Mouse (Mus musculus): ENCODE results near the gene Sik3. TPM values are rescaled to one million over a fixed set of nuclear protein-coding genes. Genes with fewer than 3 reads are reported as not detected.
A peak's percentile ranks its signal among the peaks of the same experiment; 100 is the strongest.

Sik3 gene
- polyA plus RNA-seq, 1 experiment: 30.4 TPM

GRCm38 (mm10) chr9:46230450-46230975 is 217.9 kb downstream of the Sik3 start:
- no peaks in the 10 kb centered on the region for H3K27me3 ChIP-seq (ENCODE audit: control insufficient read depth, insufficient read depth, low read length)
- no peak for TF ChIP-seq POLR2A (IDR thresholded peaks at IDR 0.05; ENCODE audit: control insufficient read depth, low read depth, low read length)
- TF ChIP-seq CTCF (IDR thresholded peaks at IDR 0.05; ENCODE audit: control insufficient read depth, insufficient read depth, insufficient replicate concordance, low read depth, low read length): no peak
- no peak overlapping the region for H3K27ac ChIP-seq (ENCODE audit: control insufficient read depth, insufficient read depth, low read depth, low read length)
- H3K4me3 ChIP-seq (ENCODE audit: control insufficient read depth, low read depth, low read length): peak overlapping the region; percentile 32
- no peaks in the 10 kb centered on the region for H3K36me3 ChIP-seq (ENCODE audit: control insufficient read depth, insufficient read depth, low read length)
- peaks cover 11% of the 10 kb centered on the region; the same call in 1 of the 2 replicates for H3K4me1 ChIP-seq (ENCODE audit: control insufficient read depth, insufficient read depth, low read length)

GRCm38 (mm10) chr9:46235196-46235595 is 222.6 kb downstream of the Sik3 start:
- no peaks in the 10 kb centered on the region for H3K27me3 ChIP-seq (ENCODE audit: control insufficient read depth, insufficient read depth, low read length)
- H3K36me3 ChIP-seq (ENCODE audit: control insufficient read depth, insufficient read depth, low read length): no peaks in the 10 kb centered on the region
- TF ChIP-seq POLR2A (IDR thresholded peaks at IDR 0.05; ENCODE audit: control insufficient read depth, low read depth, low read length): no peak
- TF ChIP-seq CTCF (IDR thresholded peaks at IDR 0.05; ENCODE audit: control insufficient read depth, insufficient read depth, insufficient replicate concordance, low read depth, low read length): no peak
- H3K4me3 ChIP-seq (ENCODE audit: control insufficient read depth, low read depth, low read length): no peak overlapping the region
- H3K27ac ChIP-seq (ENCODE audit: control insufficient read depth, insufficient read depth, low read depth, low read length): no peak overlapping the region
- peaks cover 5% of the 10 kb centered on the region; the same call in 1 of the 2 replicates for H3K4me1 ChIP-seq (ENCODE audit: control insufficient read depth, insufficient read depth, low read length)

- TF ChIP-seq CTCF (IDR thresholded peaks at IDR 0.05; ENCODE audit: control insufficient read depth, insufficient read depth, insufficient replicate concordance, low read depth, low read length): no peak
- TF ChIP-seq POLR2A (IDR thresholded peaks at IDR 0.05; ENCODE audit: control insufficient read depth, low read depth, low read length): no peak
- Histone ChIP-seq H3K27me3 (ENCODE audit: control insufficient read depth, insufficient read depth, low read length) (no peaks in the 10 kb centered on the region), H3K4me1 (ENCODE audit: control insufficient read depth, insufficient read depth, low read length) (peaks cover 3% of the 10 kb centered on the region; the same call in 1 of the 2 replicates), H3K27ac (ENCODE audit: control insufficient read depth, insufficient read depth, low read depth, low read length) (no peak within 1 kb of the TSS), H3K4me3 (ENCODE audit: control insufficient read depth, low read depth, low read length) (no peak within 1 kb of the TSS), H3K36me3 (ENCODE audit: control insufficient read depth, insufficient read depth, low read length) (no peaks in the 10 kb centered on the region)
These were observed 222.8 kb downstream of the Sik3 start, which contains the start of gene Apoc3 for GRCm38 (mm10) chr9:46235596-46235648. Gene Apoc3 (minus strand): TSS chr9:46235636.

- Histone ChIP-seq H3K4me1 (ENCODE audit: control insufficient read depth, insufficient read depth, low read length) (peaks cover under 1% of the 10 kb centered on the region; the same call in 1 of the 2 replicates), H3K27me3 (ENCODE audit: control insufficient read depth, insufficient read depth, low read length) (no peaks in the 10 kb centered on the region), H3K27ac (ENCODE audit: control insufficient read depth, insufficient read depth, low read depth, low read length) (no peak overlapping the region), H3K36me3 (ENCODE audit: control insufficient read depth, insufficient read depth, low read length) (no peaks in the 10 kb centered on the region), H3K4me3 (ENCODE audit: control insufficient read depth, low read depth, low read length) (no peak overlapping the region)
- TF ChIP-seq CTCF (IDR thresholded peaks at IDR 0.05; ENCODE audit: control insufficient read depth, insufficient read depth, insufficient replicate concordance, low read depth, low read length) (no peak), POLR2A (IDR thresholded peaks at IDR 0.05; ENCODE audit: control insufficient read depth, low read depth, low read length) (no peak)
These were observed 223.0 kb downstream of the Sik3 start for GRCm38 (mm10) chr9:46235649-46236048.

- no peak overlapping the region for H3K27ac ChIP-seq (ENCODE audit: control insufficient read depth, insufficient read depth, low read depth, low read length)
- no peaks in the 10 kb centered on the region for H3K36me3 ChIP-seq (ENCODE audit: control insufficient read depth, insufficient read depth, low read length)
- H3K4me1 ChIP-seq (ENCODE audit: control insufficient read depth, insufficient read depth, low read length): no peaks in the 10 kb centered on the region
- H3K27me3 ChIP-seq (ENCODE audit: control insufficient read depth, insufficient read depth, low read length): no peaks in the 10 kb centered on the region
- H3K4me3 ChIP-seq (ENCODE audit: control insufficient read depth, low read depth, low read length): no peak overlapping the region
- TF ChIP-seq CTCF (IDR thresholded peaks at IDR 0.05; ENCODE audit: control insufficient read depth, insufficient read depth, insufficient replicate concordance, low read depth, low read length) (no peak), POLR2A (IDR thresholded peaks at IDR 0.05; ENCODE audit: control insufficient read depth, low read depth, low read length) (no peak)
These were observed 226.2 kb downstream of the Sik3 start for GRCm38 (mm10) chr9:46238850-46239249.

- H3K27me3 ChIP-seq (ENCODE audit: control insufficient read depth, insufficient read depth, low read length): no peaks in the 10 kb centered on the region
- no peaks in the 10 kb centered on the region for H3K36me3 ChIP-seq (ENCODE audit: control insufficient read depth, insufficient read depth, low read length)
- H3K4me1 ChIP-seq (ENCODE audit: control insufficient read depth, insufficient read depth, low read length): no peaks in the 10 kb centered on the region
- no peak within 1 kb of the TSS for H3K4me3 ChIP-seq (ENCODE audit: control insufficient read depth, low read depth, low read length)
- no peak within 1 kb of the TSS for H3K27ac ChIP-seq (ENCODE audit: control insufficient read depth, insufficient read depth, low read depth, low read length)
- TF ChIP-seq CTCF (IDR thresholded peaks at IDR 0.05; ENCODE audit: control insufficient read depth, insufficient read depth, insufficient replicate concordance, low read depth, low read length) (no peak), POLR2A (IDR thresholded peaks at IDR 0.05; ENCODE audit: control insufficient read depth, low read depth, low read length) (no peak)
These were observed 228.0 kb downstream of the Sik3 start, which contains the start of gene Apoa4 for GRCm38 (mm10) chr9:46240526-46241153. Gene Apoa4 (plus strand): TSS chr9:46240696.

GRCm38 (mm10) chr9:46241818-46242217 is 229.2 kb downstream of the Sik3 start:
- no peak overlapping the region for H3K27ac ChIP-seq (ENCODE audit: control insufficient read depth, insufficient read depth, low read depth, low read length)

More at GRCm38 (mm10) chr9:46241818-46242217, 229.2 kb downstream of the Sik3 start:
- no peak for TF ChIP-seq POLR2A (IDR thresholded peaks at IDR 0.05; ENCODE audit: control insufficient read depth, low read depth, low read length)
- no peak for TF ChIP-seq CTCF (IDR thresholded peaks at IDR 0.05; ENCODE audit: control insufficient read depth, insufficient read depth, insufficient replicate concordance, low read depth, low read length)
- no peak overlapping the region for H3K4me3 ChIP-seq (ENCODE audit: control insufficient read depth, low read depth, low read length)
- H3K36me3 ChIP-seq (ENCODE audit: control insufficient read depth, insufficient read depth, low read length): no peaks in the 10 kb centered on the region
- H3K27me3 ChIP-seq (ENCODE audit: control insufficient read depth, insufficient read depth, low read length): no peaks in the 10 kb centered on the region
- H3K4me1 ChIP-seq (ENCODE audit: control insufficient read depth, insufficient read depth, low read length): no peaks in the 10 kb centered on the region
